Mouse (Mus musculus): Measurements from ENCODE around the gene Rasl12.

The Rasl12 gene

DNA sequence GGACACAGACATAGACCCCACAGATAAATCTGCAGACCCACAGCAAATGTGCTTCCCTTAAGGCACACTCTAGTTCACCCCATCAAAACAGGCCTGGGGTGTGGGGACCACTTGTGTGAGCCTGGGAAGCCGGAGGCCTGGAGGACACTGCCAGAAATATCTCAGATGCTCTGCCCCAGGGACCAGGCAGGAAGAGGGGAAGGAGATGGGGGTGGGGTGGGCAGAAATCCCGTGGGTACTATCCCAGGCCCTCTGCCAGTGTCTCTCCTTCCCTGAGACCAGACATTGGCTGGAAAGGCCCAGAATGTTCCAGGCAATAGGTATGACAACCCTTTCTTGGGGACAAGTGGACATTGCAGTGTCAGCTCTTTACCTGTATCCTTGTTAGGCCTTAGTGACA lies 4.7 kb upstream of the Rasl12 start:
- DNase-seq, result no peak

- DNase-seq, result no peak
Observed at GRCm38 (mm10) chr9:65394360-65394759, 3.9 kb upstream of the Rasl12 start.

DNA sequence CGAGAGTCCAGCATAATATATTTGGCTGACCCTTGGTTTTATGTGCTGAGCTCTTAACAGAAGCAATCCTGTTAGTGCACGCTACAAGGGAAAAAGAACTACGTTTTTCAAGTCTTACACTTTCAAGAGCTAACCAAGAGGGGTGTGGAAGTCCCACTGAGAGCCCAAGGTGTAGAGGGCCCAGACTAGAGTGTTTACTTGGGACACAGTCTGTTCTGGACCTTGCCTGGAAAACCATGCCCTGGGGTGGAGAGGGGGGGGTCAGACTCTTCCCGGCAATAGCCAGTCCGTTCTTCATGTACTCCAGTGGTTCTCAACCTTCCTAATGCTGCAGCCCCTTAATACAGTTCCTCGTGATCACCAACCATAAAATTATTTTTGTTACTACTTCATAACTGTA lies 1.6 kb downstream of the Rasl12 start:
- DNase-seq, result no peak

DNA sequence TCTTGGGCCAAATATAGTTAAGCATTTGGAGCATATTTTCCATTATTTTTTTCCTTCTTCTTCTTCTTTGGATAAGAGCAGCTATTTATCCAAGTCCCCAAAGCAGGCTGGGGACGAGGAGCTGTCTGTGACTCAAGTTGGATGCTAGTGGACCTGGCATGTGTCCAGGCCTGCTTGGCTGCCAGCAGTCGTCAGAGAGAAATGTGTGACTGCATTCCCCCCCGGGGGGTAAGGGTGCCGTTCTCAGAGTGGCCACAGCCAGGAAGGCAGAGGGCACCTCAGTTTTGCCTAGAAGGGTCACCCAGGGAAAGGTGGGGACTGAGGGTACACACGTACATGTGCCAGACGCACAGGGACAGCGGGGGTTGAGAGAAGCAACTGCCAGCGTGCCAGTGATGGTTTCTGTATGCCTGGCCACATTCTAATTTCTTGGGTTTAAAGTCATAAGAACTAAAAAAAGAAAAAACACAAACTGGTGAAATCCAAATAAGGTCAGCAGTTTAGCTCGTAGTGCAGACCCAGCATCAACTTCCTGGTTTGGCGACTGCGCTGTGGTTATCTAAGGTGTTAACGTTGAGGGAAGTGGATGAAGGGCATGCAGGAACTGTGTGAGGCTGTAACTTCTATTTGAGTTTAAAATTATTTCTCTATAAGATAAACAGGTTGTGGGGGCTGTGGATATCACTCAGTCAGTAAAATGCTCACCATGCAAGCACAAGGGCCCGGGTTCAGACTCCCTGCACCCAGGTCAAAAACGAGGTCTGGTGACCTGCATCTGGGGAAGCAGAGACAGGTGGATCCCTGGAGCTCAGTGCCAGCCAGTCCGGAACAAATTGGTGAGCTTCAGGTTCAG lies 6.3 kb downstream of the Rasl12 start:
- no peak for DNase-seq

GRCm38 (mm10) chr9:65405184-65405449 lies 6.8 kb downstream of the Rasl12 start:
- DNase-seq, result no peak

DNA sequence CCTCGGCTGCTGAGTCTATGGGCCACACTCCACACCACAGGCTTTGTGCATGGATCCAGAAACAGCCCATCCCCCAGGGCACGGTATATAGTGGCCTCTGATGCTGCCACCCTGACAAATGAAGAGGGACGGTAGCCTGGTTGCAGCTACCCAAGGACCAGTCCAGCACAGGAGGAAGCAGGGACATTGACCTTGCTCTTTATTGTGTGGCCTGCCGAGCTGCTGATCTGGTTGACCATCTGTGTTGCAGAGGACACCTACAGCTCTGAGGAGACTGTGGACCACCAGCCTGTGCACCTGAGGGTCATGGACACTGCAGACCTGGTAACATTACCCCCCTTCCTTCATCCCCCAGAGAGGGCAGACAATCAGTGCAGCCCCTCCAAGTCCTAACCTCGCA lies 9.0 kb downstream of the Rasl12 start:
- no peak for DNase-seq

DNA sequence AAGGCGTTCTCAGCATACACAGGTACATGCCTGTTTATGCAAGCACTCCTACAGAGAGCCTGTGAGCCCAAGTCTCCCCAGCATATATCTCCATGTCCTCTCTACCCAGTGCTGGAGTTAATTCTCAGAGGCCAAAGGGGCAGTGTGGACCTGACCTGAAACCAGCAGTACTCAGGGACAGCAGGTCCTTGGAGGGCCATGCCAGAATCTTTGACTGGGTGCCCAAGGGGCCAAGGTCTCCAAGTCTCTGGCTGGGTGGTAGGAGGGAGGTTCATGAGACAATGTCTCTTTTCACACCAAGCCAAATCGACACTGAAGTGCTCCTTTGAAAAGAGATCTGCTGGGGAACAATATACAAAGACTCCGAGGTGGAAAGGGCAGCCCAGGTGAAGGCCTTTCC lies 9.6 kb downstream of the Rasl12 start:
- no peak for DNase-seq

GRCm38 (mm10) chr9:65408871-65409295 lies 10.6 kb downstream of the Rasl12 start:
- DNase-seq, result no peak

- no peak for DNase-seq
Observed at GRCm38 (mm10) chr9:65410378-65410777, 12.1 kb downstream of the Rasl12 start.

- DNase-seq, result no peak
Observed at GRCm38 (mm10) chr9:65411326-65411725, 13.0 kb downstream of the Rasl12 start.

DNA sequence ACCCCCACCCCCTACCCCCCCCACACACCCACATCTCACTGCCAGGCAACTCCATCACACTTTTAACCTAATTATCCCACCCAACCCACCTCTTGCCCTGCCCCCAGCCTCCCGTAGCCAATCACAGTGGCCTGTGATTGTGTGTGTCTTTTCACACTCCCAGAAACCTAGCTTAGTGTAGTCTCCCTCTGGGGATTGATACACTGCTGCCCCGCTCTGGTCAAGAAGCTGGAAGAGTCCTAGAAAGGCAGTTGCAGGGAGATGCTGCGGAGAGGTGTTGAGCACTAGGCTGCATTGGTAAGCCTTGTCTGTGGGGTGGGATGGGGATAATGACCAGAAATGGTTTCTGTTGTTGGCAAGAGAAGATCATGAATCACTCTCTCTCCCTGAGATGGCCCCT lies 19.4 kb downstream of the Rasl12 start:
- no peak for DNase-seq

GRCm38 (mm10) chr9:65419633-65420032 lies 21.3 kb downstream of the Rasl12 start:
- no peak for DNase-seq

- no peak for DNase-seq
Observed at GRCm38 (mm10) chr9:65422760-65423501, 24.6 kb downstream of the Rasl12 start, which contains the start of gene Slc51b. Slc51b (minus strand) TSS chr9:65422955.

DNA sequence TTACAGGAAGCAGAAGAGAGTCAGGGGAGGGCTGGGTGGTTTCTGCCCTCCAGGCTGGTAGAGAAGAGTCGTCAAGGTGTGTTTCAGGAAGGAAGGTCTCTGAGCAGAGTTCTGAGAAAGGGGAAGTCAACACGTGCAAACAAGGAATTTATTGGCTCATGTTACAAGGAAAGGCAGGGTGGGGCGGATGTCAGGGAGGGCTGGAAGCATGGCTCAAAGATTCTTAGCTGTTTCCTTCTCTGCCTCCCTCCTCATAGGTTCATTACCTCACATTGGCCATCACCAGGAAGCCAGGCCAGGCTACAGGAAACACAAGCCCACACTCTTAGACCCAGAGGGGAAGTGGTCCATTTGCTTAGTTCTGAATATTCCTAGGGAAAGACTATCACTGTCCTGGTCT lies 26.1 kb downstream of the Rasl12 start:
- DNase-seq, result no peak

- DNase-seq, result no peak
Observed at GRCm38 (mm10) chr9:65427511-65427910, 29.2 kb downstream of the Rasl12 start.

GRCm38 (mm10) chr9:65428003-65428402 lies 29.7 kb downstream of the Rasl12 start:
- no peak for DNase-seq

GRCm38 (mm10) chr9:65430401-65430800 lies 32.1 kb downstream of the Rasl12 start:
- no peak for DNase-seq

DNA sequence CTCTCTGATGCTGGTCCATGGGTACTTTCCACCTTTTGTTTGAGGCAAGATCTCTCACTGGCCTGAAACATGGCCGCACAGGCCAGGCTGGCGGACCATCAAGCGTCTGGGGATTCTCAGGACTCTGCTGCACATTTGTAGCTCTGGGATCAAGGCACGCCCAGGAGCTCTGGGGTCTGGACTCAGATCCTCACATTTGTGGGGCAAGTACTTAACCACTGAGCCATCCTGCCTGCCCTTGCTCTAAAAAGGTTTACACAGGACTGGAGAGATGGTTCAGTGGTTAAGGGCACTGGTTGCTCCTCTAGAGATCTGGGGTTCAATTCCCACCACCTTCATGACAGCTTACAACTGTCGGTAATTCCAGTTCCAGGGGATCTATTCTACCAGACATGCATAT lies 32.6 kb downstream of the Rasl12 start:
- DNase-seq, result no peak

DNA sequence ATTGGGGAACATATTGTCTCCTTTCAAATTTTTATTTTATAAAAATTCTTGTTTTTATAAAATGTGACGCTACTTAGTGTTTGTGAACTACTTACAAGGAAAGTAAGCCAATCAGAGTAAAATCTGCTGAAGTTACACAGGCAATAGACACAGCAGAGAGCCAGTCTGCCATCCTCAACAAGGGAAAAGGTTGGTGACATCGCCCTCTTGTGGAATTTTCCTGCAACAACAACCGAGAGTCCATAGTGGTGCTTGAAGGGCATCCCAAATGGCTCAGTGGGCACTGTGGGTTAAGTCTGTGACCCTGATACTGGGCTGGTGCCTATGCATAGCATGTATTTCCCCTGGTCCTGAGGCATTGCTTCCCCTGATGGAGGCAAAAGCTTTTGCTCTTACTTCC lies 33.9 kb downstream of the Rasl12 start:
- peak; percentile 81 for DNase-seq

GRCm38 (mm10) chr9:65434140-65434539 lies 35.8 kb downstream of the Rasl12 start:
- DNase-seq, result peak; percentile 47

DNA sequence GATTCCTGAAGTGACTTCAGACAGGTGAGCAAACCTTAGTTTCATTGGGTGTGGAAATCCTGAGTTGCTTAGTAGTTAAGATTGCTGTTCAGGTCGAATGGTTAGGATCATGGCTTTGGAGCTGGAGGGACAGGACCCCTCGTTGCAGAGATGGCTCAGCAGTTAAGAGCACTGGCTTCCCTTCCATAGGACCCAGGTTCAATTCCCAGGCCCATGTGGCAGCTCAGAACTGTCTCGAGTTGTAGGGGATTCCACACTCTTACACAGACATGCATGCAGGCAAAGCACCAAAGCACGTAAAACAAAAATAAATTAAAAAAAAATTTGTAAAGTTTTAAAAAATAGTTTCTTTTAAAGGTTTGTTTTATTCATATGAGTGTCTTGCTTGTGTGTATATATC lies 36.9 kb downstream of the Rasl12 start:
- DNase-seq, result no peak

- peak; percentile 97 for DNase-seq
Observed at GRCm38 (mm10) chr9:65435671-65436301, 37.5 kb downstream of the Rasl12 start, which contains the start of gene Mtfmt. Mtfmt (plus strand) TSS chr9:65435782.

DNA sequence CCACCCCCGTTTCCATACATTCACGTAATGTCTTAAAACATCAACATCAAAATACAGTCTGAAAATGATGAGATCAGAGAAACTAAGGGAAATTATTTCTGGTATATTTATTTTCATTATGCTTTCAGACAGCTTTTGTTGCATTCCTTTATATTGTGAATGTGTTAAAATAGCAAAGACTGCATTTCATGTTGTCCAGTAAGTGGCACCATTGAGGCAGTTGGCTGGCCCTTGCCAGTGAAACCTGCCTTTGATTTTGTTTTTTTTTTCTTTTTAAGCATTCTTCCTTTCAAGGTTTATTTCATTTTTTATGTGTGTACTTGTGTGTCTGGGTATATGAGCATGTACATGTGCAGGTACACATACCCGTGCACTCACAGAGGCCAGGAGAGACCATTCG lies 46.4 kb downstream of the Rasl12 start:
- no peak for DNase-seq

GRCm38 (mm10) chr9:65447951-65448350 lies 49.6 kb downstream of the Rasl12 start:
- DNase-seq, result no peak

All from embryo, embryonic 11 days (tissue).